Mouse (Mus musculus): ENCODE measurements around the gene Plxnd1. TPM values are rescaled to one million over a fixed set of nuclear protein-coding genes. Genes with fewer than 3 reads are reported as not detected.

The Plxnd1 gene
- polyA plus RNA-seq, 1 experiment from 2014 or later = 6.5 TPM

- no peaks in the 10 kb centered on the region for H3K36me3 ChIP-seq
- H3K27me3 ChIP-seq = no peaks in the 10 kb centered on the region
- H3K4me3 ChIP-seq (replicated peaks) = no peak overlapping the region
- no peak for ATAC-seq
- no peaks in the 10 kb centered on the region for H3K9me3 ChIP-seq
- H3K9ac ChIP-seq (replicated peaks) = no peak overlapping the region
- H3K4me1 ChIP-seq (replicated peaks) = peaks cover 10% of the 10 kb centered on the region; the same call in 1 of the 2 replicates
- no peak overlapping the region for H3K4me2 ChIP-seq (replicated peaks)
- 89% methylated on average over 8 of the region's 8 CpGs for WGBS
- H3K27ac ChIP-seq = no peak overlapping the region
Measured at GRCm38 (mm10) chr6:115945633-115946032, 49.2 kb downstream of the Plxnd1 start.

DNA sequence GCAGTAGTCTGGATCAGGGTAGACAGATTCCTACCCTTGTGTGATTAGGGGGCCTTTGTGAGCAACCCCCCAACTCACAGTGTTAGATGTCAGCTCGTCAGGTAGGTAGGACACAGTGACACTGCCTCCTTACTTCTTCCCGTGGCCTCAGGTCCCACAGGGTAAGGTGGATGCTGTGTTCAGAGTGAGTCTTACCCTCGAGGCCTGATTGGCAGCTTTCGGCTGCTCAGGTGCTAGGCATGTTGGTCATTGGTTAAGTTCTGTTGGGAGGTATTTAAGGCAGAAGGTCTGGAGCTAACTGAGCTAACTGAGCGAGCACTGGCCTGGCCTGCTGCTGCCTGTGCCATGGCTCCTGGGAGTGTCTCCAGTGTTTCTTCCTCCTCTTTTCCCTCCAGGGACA lies 50.2 kb downstream of the Plxnd1 start, which contains the start of gene H1foo:
Gene H1foo, plus strand, starts transcription at position 301 of the 400 bp plus-strand sequence.
- 81% methylated on average over 5 of the region's 5 CpGs for WGBS
- Histone ChIP-seq H3K27me3 (no peaks in the 10 kb centered on the region), H3K9ac (replicated peaks) (no peak within 1 kb of the TSS), H3K27ac (no peak within 1 kb of the TSS), H3K36me3 (no peaks in the 10 kb centered on the region), H3K4me2 (replicated peaks) (no peak within 1 kb of the TSS), H3K4me3 (replicated peaks) (no peak within 1 kb of the TSS), H3K9me3 (no peaks in the 10 kb centered on the region), H3K4me1 (replicated peaks) (peaks cover 10% of the 10 kb centered on the region; the same call in 1 of the 2 replicates)
- ATAC-seq = no peak

DNA sequence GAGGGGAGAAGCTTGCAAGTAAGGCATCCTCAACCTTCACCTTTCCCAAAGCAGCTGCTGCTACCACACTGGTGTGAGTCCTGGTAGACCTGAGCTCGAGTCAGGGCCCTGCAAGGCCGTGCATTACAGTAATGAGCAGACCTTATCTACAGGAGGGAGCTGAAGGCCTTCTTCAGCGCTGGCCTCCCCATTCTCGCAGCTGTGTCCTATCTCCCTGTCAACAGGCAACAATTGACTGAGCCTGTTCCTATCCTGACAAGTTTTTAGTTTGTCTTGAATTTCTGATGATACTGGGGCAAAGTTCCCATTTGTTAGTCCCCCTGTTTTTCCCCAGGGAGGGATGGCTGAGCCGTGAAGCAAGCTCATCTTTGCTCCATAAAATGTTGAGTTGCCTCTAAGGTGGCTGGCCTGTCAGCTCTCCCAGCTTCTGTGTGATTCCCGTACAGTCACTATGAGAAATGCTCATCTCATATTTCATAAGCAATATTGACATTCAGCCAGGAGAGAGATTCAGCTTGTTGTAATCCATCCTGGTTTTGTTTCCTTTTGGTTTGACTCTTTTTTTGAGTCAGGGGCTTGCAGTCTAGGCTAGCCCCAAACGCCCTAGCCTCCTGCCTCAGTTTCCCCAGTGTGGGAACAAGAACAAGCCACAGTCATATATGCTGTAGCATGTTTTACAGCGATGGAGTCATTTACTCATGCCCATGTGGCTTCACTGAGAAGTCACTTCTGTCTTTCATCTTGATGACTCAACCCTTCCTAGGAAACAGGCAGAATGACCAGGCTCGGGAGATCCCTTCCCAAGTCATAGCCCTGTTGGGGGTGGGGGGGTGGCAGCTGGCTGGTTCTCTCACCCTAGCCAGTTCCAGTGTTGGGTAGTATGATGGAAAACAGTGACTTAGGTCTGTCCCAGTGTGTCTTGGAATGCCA lies 51.0 kb downstream of the Plxnd1 start:
- Histone ChIP-seq H3K4me2 (replicated peaks) (no peak overlapping the region), H3K36me3 (no peaks in the 10 kb centered on the region), H3K9ac (replicated peaks) (no peak overlapping the region), H3K4me3 (replicated peaks) (no peak overlapping the region), H3K27ac (no peak overlapping the region), H3K4me1 (replicated peaks) (peaks cover 10% of the 10 kb centered on the region; the same call in 1 of the 2 replicates), H3K27me3 (no peaks in the 10 kb centered on the region), H3K9me3 (no peaks in the 10 kb centered on the region)
- 81% methylated on average over 9 of the region's 9 CpGs for WGBS
- no peak for ATAC-seq

DNA sequence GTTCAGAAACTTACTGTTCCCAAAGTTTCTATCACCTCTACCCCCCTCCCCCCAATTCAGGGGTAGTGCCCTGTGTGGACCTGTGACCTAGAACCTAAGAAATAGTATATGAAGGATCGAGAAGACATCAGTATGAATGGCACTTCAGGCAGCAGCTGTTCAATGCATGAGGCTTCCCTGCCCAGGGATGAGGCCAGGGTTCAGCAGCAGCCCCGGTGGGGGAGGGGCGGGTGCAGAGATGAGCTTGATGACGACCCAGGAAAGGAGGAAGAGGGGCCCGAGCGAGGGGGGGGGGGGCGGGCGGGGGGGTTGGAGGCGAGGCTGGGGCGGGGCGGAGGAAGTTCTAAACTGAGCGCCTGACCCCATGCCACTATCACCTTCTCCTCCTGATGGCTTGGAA lies 53.7 kb downstream of the Plxnd1 start:
- Histone ChIP-seq H3K27ac (no peak overlapping the region), H3K9ac (replicated peaks) (no peak overlapping the region), H3K4me1 (replicated peaks) (0 out of 2 replicates have a peak, but pooled peaks cover 7% of the 10 kb centered on the region), H3K4me3 (replicated peaks) (no peak overlapping the region), H3K9me3 (0 out of 2 replicates have a peak, but pooled peaks cover 7% of the 10 kb centered on the region), H3K36me3 (no peaks in the 10 kb centered on the region), H3K27me3 (no peaks in the 10 kb centered on the region), H3K4me2 (replicated peaks) (no peak overlapping the region)
- WGBS = 15% methylated on average over 6 of the region's 12 CpGs
- no peak for ATAC-seq

DNA sequence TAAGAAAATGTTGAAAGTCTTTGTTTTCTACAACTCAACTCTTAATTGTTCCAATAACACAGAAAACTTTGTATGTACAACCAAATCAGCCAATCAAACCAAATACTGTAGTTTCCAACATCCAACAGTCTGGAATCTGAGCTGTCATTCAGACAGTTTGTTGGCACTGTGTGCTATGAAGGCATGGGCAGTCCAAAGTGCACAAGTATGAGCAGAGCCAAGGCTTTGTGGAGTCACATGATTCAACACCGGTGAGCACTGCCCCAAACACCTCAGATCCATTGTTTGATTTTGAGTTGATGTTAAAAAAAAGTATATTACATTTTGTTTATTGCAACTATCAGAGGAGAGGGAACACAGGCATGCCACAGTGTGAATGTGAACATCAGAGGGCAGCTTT lies 54.2 kb downstream of the Plxnd1 start:
- Histone ChIP-seq H3K36me3 (no peaks in the 10 kb centered on the region), H3K4me3 (replicated peaks) (no peak overlapping the region), H3K27me3 (no peaks in the 10 kb centered on the region), H3K9me3 (0 out of 2 replicates have a peak, but pooled peaks cover 7% of the 10 kb centered on the region), H3K9ac (replicated peaks) (no peak overlapping the region), H3K27ac (no peak overlapping the region), H3K4me2 (replicated peaks) (no peak overlapping the region), H3K4me1 (replicated peaks) (0 out of 2 replicates have a peak, but pooled peaks cover 4% of the 10 kb centered on the region)
- ATAC-seq = no peak
- 85% methylated on average over 1 of the region's 1 CpGs for WGBS

GRCm38 (mm10) chr6:115938798-115939197 lies 56.0 kb downstream of the Plxnd1 start:
- H3K4me2 ChIP-seq (replicated peaks) = no peak overlapping the region
- H3K9ac ChIP-seq (replicated peaks) = no peak overlapping the region
- no peaks in the 10 kb centered on the region for H3K27me3 ChIP-seq
- no peak overlapping the region for H3K27ac ChIP-seq
- H3K9me3 ChIP-seq = 0 out of 2 replicates have a peak, but pooled peaks cover 7% of the 10 kb centered on the region
- H3K36me3 ChIP-seq = no peaks in the 10 kb centered on the region
- ATAC-seq = no peak
- 69% methylated on average over 1 of the region's 1 CpGs for WGBS
- 0 out of 2 replicates have a peak, but pooled peaks cover 4% of the 10 kb centered on the region for H3K4me1 ChIP-seq (replicated peaks)
- H3K4me3 ChIP-seq (replicated peaks) = no peak overlapping the region

- ATAC-seq = no peak
- Histone ChIP-seq H3K9ac (replicated peaks) (no peak overlapping the region), H3K27ac (no peak overlapping the region), H3K4me1 (replicated peaks) (0 out of 2 replicates have a peak, but pooled peaks cover 4% of the 10 kb centered on the region), H3K4me3 (replicated peaks) (no peak overlapping the region), H3K36me3 (no peaks in the 10 kb centered on the region), H3K27me3 (no peaks in the 10 kb centered on the region), H3K9me3 (0 out of 2 replicates have a peak, but pooled peaks cover 7% of the 10 kb centered on the region), H3K4me2 (replicated peaks) (no peak overlapping the region)
- 93% methylated on average over 2 of the region's 2 CpGs for WGBS
Measured at GRCm38 (mm10) chr6:115938011-115938410, 56.8 kb downstream of the Plxnd1 start.

- no peak overlapping the region for H3K4me3 ChIP-seq (replicated peaks)
- 0 out of 2 replicates have a peak, but pooled peaks cover 7% of the 10 kb centered on the region for H3K9me3 ChIP-seq
- 0 out of 2 replicates have a peak, but pooled peaks cover 11% of the 10 kb centered on the region for H3K4me1 ChIP-seq (replicated peaks)
- no peak overlapping the region for H3K27ac ChIP-seq
- H3K9ac ChIP-seq (replicated peaks) = no peak overlapping the region
- H3K4me2 ChIP-seq (replicated peaks) = no peak overlapping the region
- no peaks in the 10 kb centered on the region for H3K27me3 ChIP-seq
- H3K36me3 ChIP-seq = no peaks in the 10 kb centered on the region
- no peak for ATAC-seq
- 86% methylated on average over 8 of the region's 8 CpGs for WGBS
Measured at GRCm38 (mm10) chr6:115935544-115935943, 59.3 kb downstream of the Plxnd1 start.

DNA sequence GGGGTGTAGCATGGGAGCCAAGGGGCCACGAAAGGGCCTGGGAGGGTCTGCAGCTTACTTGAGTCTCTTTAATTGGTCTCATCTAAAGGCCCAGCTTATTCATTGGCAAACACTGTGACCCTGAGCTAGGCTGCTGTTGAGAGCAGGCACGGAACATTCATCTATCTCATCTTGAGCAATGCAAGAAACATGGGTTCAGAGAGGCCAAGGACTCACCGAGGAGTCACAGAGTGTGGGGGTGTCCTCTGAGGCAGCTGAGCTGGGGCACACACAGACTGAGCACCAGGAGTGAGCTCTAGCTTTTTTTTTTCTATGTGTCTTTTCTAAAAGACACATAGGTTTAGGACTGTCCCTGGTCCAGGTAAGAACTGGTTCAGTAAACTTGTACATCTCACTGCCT lies 62.4 kb downstream of the Plxnd1 start:
- H3K4me1 ChIP-seq (replicated peaks) = peaks cover 16% of the 10 kb centered on the region; the same call in 1 of the 2 replicates
- H3K9ac ChIP-seq (replicated peaks) = no peak overlapping the region
- H3K27me3 ChIP-seq = no peaks in the 10 kb centered on the region
- WGBS = 89% methylated on average over 3 of the region's 3 CpGs
- no peaks in the 10 kb centered on the region for H3K9me3 ChIP-seq
- H3K36me3 ChIP-seq = no peaks in the 10 kb centered on the region
- ATAC-seq = no peak
- no peak overlapping the region for H3K4me2 ChIP-seq (replicated peaks)
- H3K27ac ChIP-seq = no peak overlapping the region
- no peak overlapping the region for H3K4me3 ChIP-seq (replicated peaks)

DNA sequence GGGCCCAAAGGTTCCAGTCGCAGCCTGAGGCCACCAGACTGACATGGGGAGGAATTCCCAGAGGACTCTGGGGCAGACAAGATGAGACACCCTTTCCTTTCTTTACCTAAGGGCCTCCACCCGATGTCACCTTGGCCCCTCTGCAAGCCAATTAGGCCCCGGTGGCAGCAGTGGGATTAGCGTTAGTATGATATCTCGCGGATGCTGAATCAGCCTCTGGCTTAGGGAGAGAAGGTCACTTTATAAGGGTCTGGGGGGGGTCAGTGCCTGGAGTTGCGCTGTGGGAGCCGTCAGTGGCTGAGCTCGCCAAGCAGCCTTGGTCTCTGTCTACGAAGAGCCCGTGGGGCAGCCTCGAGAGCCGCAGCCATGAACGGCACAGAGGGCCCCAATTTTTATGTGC lies 63.2 kb downstream of the Plxnd1 start, which contains the start of gene Rho:
Gene Rho, plus strand, starts transcription at position 110 of the 400 bp plus-strand sequence.
- peaks cover 24% of the 10 kb centered on the region; the same call in 1 of the 2 replicates for H3K4me1 ChIP-seq (replicated peaks)
- H3K27me3 ChIP-seq = no peaks in the 10 kb centered on the region
- H3K27ac ChIP-seq = no peak within 1 kb of the TSS
- H3K4me2 ChIP-seq (replicated peaks) = no peak within 1 kb of the TSS
- H3K36me3 ChIP-seq = no peaks in the 10 kb centered on the region
- ATAC-seq = no peak
- H3K9ac ChIP-seq (replicated peaks) = no peak within 1 kb of the TSS
- H3K4me3 ChIP-seq (replicated peaks) = no peak within 1 kb of the TSS
- WGBS = 85% methylated on average over 14 of the region's 14 CpGs
- no peaks in the 10 kb centered on the region for H3K9me3 ChIP-seq

DNA sequence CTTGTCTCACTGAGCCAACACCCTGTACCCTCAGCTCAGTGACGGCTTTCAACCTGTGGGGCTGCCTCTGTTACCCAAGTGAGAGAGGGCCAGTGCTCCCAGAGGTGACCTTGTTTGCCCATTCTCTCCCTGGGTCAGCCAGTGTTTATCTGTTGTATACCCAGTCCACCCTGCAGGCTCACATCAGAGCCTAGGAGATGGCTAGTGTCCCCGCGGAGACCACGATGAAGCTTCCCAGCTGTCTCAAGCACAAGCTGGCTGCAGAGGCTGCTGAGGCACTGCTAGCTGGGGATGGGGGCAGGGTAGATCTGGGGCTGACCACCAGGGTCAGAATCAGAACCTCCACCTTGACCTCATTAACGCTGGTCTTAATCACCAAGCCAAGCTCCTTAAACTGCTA lies 64.8 kb downstream of the Plxnd1 start:
- no peak overlapping the region for H3K4me3 ChIP-seq (replicated peaks)
- peaks cover 22% of the 10 kb centered on the region; the same call in 1 of the 2 replicates for H3K4me1 ChIP-seq (replicated peaks)
- no peak for ATAC-seq
- H3K36me3 ChIP-seq = no peaks in the 10 kb centered on the region
- H3K27me3 ChIP-seq = no peaks in the 10 kb centered on the region
- WGBS = 68% methylated on average over 5 of the region's 5 CpGs
- no peak overlapping the region for H3K27ac ChIP-seq
- H3K9me3 ChIP-seq = no peaks in the 10 kb centered on the region
- no peak overlapping the region for H3K9ac ChIP-seq (replicated peaks)
- H3K4me2 ChIP-seq (replicated peaks) = no peak overlapping the region

Measured in midbrain, embryonic 13.5 days (tissue).